Mouse (Mus musculus) hindbrain, embryonic 11.5 days (tissue): ENCODE measurements around the gene Bpnt1. TPM values are rescaled to one million over a fixed set of nuclear protein-coding genes. Genes with fewer than 3 reads are reported as not detected.

Experiments
- ATAC-seq: fragments of 200-750 bp; cut with Nextera tagmentation; 2 replicates; pipeline ENCODE4 v1.8.0; 2017; ENCODE audit warnings: mild to moderate bottlenecking, moderate TSS enrichment, moderate library complexity; ENCODE audit not compliant: low FRiP score
- DNase-seq: peaks from one replicate; pipeline ENCODE4 v3.0.0-alpha.2; 2015; ENCODE audit warnings: low spot score
- H3K27ac ChIP-seq: fragments of 300-500 bp; sonication (generic); 2 replicates; pipeline ENCODE4 v1.5.1; 2014; ENCODE audit warnings: mild to moderate bottlenecking, low read depth, low read length
- H3K27me3 ChIP-seq: fragments of 300-500 bp; sonication (generic); 2 replicates; pipeline ENCODE4 v1.6.1; 2014; ENCODE audit warnings: mild to moderate bottlenecking, low read length, moderate library complexity, mixed read lengths; ENCODE audit not compliant: control insufficient read depth, insufficient read depth
- H3K36me3 ChIP-seq: fragments of 300-500 bp; sonication (generic); 2 replicates; pipeline ENCODE4 v1.6.1; 2014; ENCODE audit warnings: mild to moderate bottlenecking, low read length, moderate library complexity, mixed read lengths; ENCODE audit not compliant: control insufficient read depth, insufficient read depth
- H3K4me1 ChIP-seq: fragments of 300-500 bp; sonication (generic); replicated peaks from 2 replicates; pipeline ENCODE4 v1.6.1; 2014; ENCODE audit warnings: low read length, mixed read lengths; ENCODE audit not compliant: control insufficient read depth, insufficient read depth
- H3K4me2 ChIP-seq: fragments of 300-500 bp; sonication (generic); replicated peaks from 2 replicates; pipeline ENCODE4 v1.6.1; 2014; ENCODE audit warnings: mild to moderate bottlenecking, low read depth, low read length
- H3K4me3 ChIP-seq: fragments of 300-500 bp; sonication (generic); 2 replicates; pipeline ENCODE4 v1.5.1; 2014; ENCODE audit warnings: low read depth, low read length
- H3K9ac ChIP-seq: fragments of 300-500 bp; sonication (generic); 2 replicates; pipeline ENCODE4 v1.6.1; 2014; ENCODE audit warnings: low read depth, low read length
- H3K9me3 ChIP-seq: fragments of 300-500 bp; sonication (generic); 2 replicates; pipeline ENCODE4 v1.6.1; 2016; ENCODE audit warnings: low read length; ENCODE audit not compliant: control insufficient read depth
- WGBS: fragments of 180-500 bp; shearing (Covaris S2); extraction: QIAGEN DNeasy Blood & Tissue Kit; methylation state at CpG from one replicate; pipeline ENCODE4 v1.1.7; 2014; 5-methylcytosine and 5-hydroxymethylcytosine counted together
- polyA plus RNA-seq: library from polyadenylated mRNA; unstranded; fragments of >200 nt; fragmentation: Nextera tagmentation; extraction: Ambion mirVana; gene quantifications from 2 replicates; pipeline ENCODE4 v1.2.1, GENCODE M21; 2014

Bpnt1 gene
- polyA plus RNA-seq, 1 experiment from 2014 or later = 29.0 TPM

GRCm38 (mm10) chr1:185296850-185297249 lies 35.1 kb upstream of the Bpnt1 start:
- ATAC-seq = no peak
- Histone ChIP-seq H3K27ac (no peak overlapping the region), H3K4me2 (no peak overlapping the region), H3K27me3 (no peaks in the 10 kb centered on the region), H3K9me3 (no peaks in the 10 kb centered on the region), H3K36me3 (no peaks in the 10 kb centered on the region; the same call in 1 of the 2 replicates), H3K4me3 (no peak overlapping the region), H3K9ac (no peak overlapping the region), H3K4me1 (no peaks in the 10 kb centered on the region)
- no peak for DNase-seq
- 89% methylated on average over 7 of the region's 7 CpGs for WGBS

- H3K27ac ChIP-seq = no peak overlapping the region
- ATAC-seq (no peak), DNase-seq (no peak)
- no peak overlapping the region for H3K4me2 ChIP-seq
- no peaks in the 10 kb centered on the region for H3K4me1 ChIP-seq
- no peaks in the 10 kb centered on the region for H3K9me3 ChIP-seq
- no peak overlapping the region for H3K4me3 ChIP-seq
- H3K36me3 ChIP-seq = no peaks in the 10 kb centered on the region
- WGBS = 93% methylated on average over 8 of the region's 8 CpGs
- H3K9ac ChIP-seq = no peak overlapping the region
- no peaks in the 10 kb centered on the region for H3K27me3 ChIP-seq
These were observed 33.5 kb upstream of the Bpnt1 start for GRCm38 (mm10) chr1:185298496-185298895.

- Histone ChIP-seq H3K4me3 (no peak overlapping the region), H3K9ac (no peak overlapping the region), H3K36me3 (no peaks in the 10 kb centered on the region), H3K4me2 (no peak overlapping the region), H3K9me3 (no peaks in the 10 kb centered on the region), H3K4me1 (no peaks in the 10 kb centered on the region), H3K27me3 (no peaks in the 10 kb centered on the region), H3K27ac (no peak overlapping the region)
- 95% methylated on average over 6 of the region's 6 CpGs for WGBS
- ATAC-seq (no peak), DNase-seq (no peak)
These were observed 29.1 kb upstream of the Bpnt1 start for GRCm38 (mm10) chr1:185302816-185303215.

- Histone ChIP-seq H3K36me3 (no peaks in the 10 kb centered on the region), H3K9me3 (no peaks in the 10 kb centered on the region), H3K4me3 (no peak overlapping the region), H3K4me2 (no peak overlapping the region), H3K9ac (no peak overlapping the region), H3K27me3 (no peaks in the 10 kb centered on the region), H3K27ac (no peak overlapping the region), H3K4me1 (no peaks in the 10 kb centered on the region)
- ATAC-seq = no peak
- WGBS = 97% methylated on average over 12 of the region's 12 CpGs
- no peak for DNase-seq
These were observed 25.1 kb upstream of the Bpnt1 start for GRCm38 (mm10) chr1:185306836-185307235.

- DNase-seq = no peak
- Histone ChIP-seq H3K9me3 (no peaks in the 10 kb centered on the region), H3K27me3 (no peaks in the 10 kb centered on the region), H3K4me2 (no peak overlapping the region), H3K9ac (no peak overlapping the region), H3K36me3 (peaks cover 3% of the 10 kb centered on the region; the same call in 1 of the 2 replicates), H3K27ac (no peak overlapping the region), H3K4me1 (no peaks in the 10 kb centered on the region), H3K4me3 (no peak overlapping the region)
- 96% methylated on average over 7 of the region's 7 CpGs for whole genome bisulfite sequencing
- ATAC-seq = no peak
These were observed 24.3 kb upstream of the Bpnt1 start for GRCm38 (mm10) chr1:185307645-185308044.

- no peak overlapping the region for H3K9ac ChIP-seq
- H3K27ac ChIP-seq = no peak overlapping the region
- no peaks in the 10 kb centered on the region for H3K9me3 ChIP-seq
- WGBS = 96% methylated on average over 2 of the region's 2 CpGs
- no peaks in the 10 kb centered on the region for H3K4me1 ChIP-seq
- H3K4me2 ChIP-seq = no peak overlapping the region
- H3K27me3 ChIP-seq = no peaks in the 10 kb centered on the region
- peaks cover 3% of the 10 kb centered on the region; the same call in 1 of the 2 replicates for H3K36me3 ChIP-seq
- DNase-seq (no peak), ATAC-seq (no peak)
- no peak overlapping the region for H3K4me3 ChIP-seq
These were observed 23.6 kb upstream of the Bpnt1 start for GRCm38 (mm10) chr1:185308334-185308733.

- H3K27ac ChIP-seq = no peak overlapping the region
- DNase-seq (no peak), ATAC-seq (no peak)
- H3K4me3 ChIP-seq = no peak overlapping the region
- peaks cover 6% of the 10 kb centered on the region; the same call in 1 of the 2 replicates for H3K36me3 ChIP-seq
- no peak overlapping the region for H3K9ac ChIP-seq
- H3K4me2 ChIP-seq = no peak overlapping the region
- H3K9me3 ChIP-seq = no peaks in the 10 kb centered on the region
- H3K27me3 ChIP-seq = no peaks in the 10 kb centered on the region
- no peaks in the 10 kb centered on the region for H3K4me1 ChIP-seq
- 87% methylated on average over 4 of the region's 4 CpGs for WGBS
These were observed 23.0 kb upstream of the Bpnt1 start for GRCm38 (mm10) chr1:185308908-185309307.

- Histone ChIP-seq H3K4me1 (no peaks in the 10 kb centered on the region), H3K9me3 (no peaks in the 10 kb centered on the region), H3K4me3 (no peak overlapping the region), H3K36me3 (peaks cover 6% of the 10 kb centered on the region; the same call in 1 of the 2 replicates), H3K4me2 (no peak overlapping the region), H3K27ac (no peak overlapping the region), H3K9ac (no peak overlapping the region), H3K27me3 (no peaks in the 10 kb centered on the region)
- ATAC-seq = no peak
- 92% methylated on average over 9 of the region's 9 CpGs for WGBS
- DNase-seq = no peak
These were observed 20.0 kb upstream of the Bpnt1 start for GRCm38 (mm10) chr1:185311949-185312348.

- peaks cover 6% of the 10 kb centered on the region; the same call in 1 of the 2 replicates for H3K36me3 ChIP-seq
- WGBS = 92% methylated on average over 4 of the region's 4 CpGs
- H3K4me2 ChIP-seq = no peak overlapping the region
These were observed 17.4 kb upstream of the Bpnt1 start for GRCm38 (mm10) chr1:185314546-185314945.

More at GRCm38 (mm10) chr1:185314546-185314945, 17.4 kb upstream of the Bpnt1 start:
- no peak overlapping the region for H3K27ac ChIP-seq
- H3K9me3 ChIP-seq = no peaks in the 10 kb centered on the region
- H3K27me3 ChIP-seq = no peaks in the 10 kb centered on the region
- H3K4me3 ChIP-seq = no peak overlapping the region
- DNase-seq = no peak
- H3K4me1 ChIP-seq = no peaks in the 10 kb centered on the region
- H3K9ac ChIP-seq = no peak overlapping the region
- no peak for ATAC-seq
